Mouse (Mus musculus) brain, adult 10 weeks (tissue): ENCODE results near the gene Ttc39a. TPM values are rescaled to one million over a fixed set of nuclear protein-coding genes. Genes with fewer than 3 reads are reported as not detected.

Experiments used
- polyA plus RNA-seq: library from polyadenylated mRNA; stranded (reverse); fragments of 350-450 nt; fragmentation: Illumina TruSeq; extraction: RNeasy Lipid Tissue Mini Kit (QIAGEN cat#74804); gene quantifications from one replicate; pipeline ENCODE4 v1.2.3, GENCODE M21; 2015; ENCODE audit warnings: low read depth, low replicate concordance

The Ttc39a gene
- polyA plus RNA-seq, result 5.4 TPM

GRCm38 (mm10) chr4:109406486-109407175 lies at the start of gene Ttc39a:
Gene Ttc39a (plus strand): TSS chr4:109406623.

GRCm38 (mm10) chr4:109484621-109485020 lies 78.2 kb downstream of the Ttc39a start, which contains the start of gene Rnf11:
Gene Rnf11 (minus strand): TSS chr4:109484728.

Other genes with a start within 250 kb of the Ttc39a start
- 53.2 TPM for gene Osbpl9, start 204.4 kb upstream of the Ttc39a start, polyA plus RNA-seq
- 0.54 TPM for gene Calr4, start 172.1 kb upstream of the Ttc39a start, polyA plus RNA-seq
- 229 TPM for gene Eps15, start 126.4 kb upstream of the Ttc39a start, polyA plus RNA-seq
- gene Rnf11, start 78.1 kb downstream of the Ttc39a start, polyA plus RNA-seq, result 335 TPM
- not detected for gene 4930522H14Rik, start 124.7 kb downstream of the Ttc39a start, polyA plus RNA-seq